Mouse (Mus musculus) neural tube, embryonic 12.5 days (tissue): Measurements from ENCODE around the gene Plxdc1. TPM values are rescaled to one million over a fixed set of nuclear protein-coding genes. Genes with fewer than 3 reads are reported as not detected.

Experiments
- ATAC-seq: fragments of 200-750 bp; cut with Nextera tagmentation; 2 replicates; pipeline ENCODE4 v1.8.0; 2017; ENCODE audit warnings: low read depth, mild to moderate bottlenecking, moderate TSS enrichment, moderate library complexity; ENCODE audit not compliant: low FRiP score
- H3K27ac ChIP-seq: fragments of 300-500 bp; sonication (generic); 2 replicates; pipeline ENCODE4 v1.5.1; 2016
- H3K27me3 ChIP-seq: fragments of 300-500 bp; sonication (generic); replicated peaks from 2 replicates; pipeline ENCODE4 v1.6.1; 2016; ENCODE audit warnings: mild to moderate bottlenecking
- H3K36me3 ChIP-seq: fragments of 300-500 bp; sonication (generic); 2 replicates; pipeline ENCODE4 v1.6.1; 2016; ENCODE audit warnings: mild to moderate bottlenecking
- H3K4me1 ChIP-seq: fragments of 300-500 bp; sonication (generic); 2 replicates; pipeline ENCODE4 v1.6.1; 2016
- H3K4me2 ChIP-seq: fragments of 300-500 bp; sonication (generic); replicated peaks from 2 replicates; pipeline ENCODE4 v1.6.1; 2016; ENCODE audit warnings: mild to moderate bottlenecking
- H3K4me3 ChIP-seq: fragments of 300-500 bp; sonication (generic); 2 replicates; pipeline ENCODE4 v1.5.1; 2016
- H3K9ac ChIP-seq: fragments of 300-500 bp; sonication (generic); 2 replicates; pipeline ENCODE4 v1.6.1; 2016; ENCODE audit warnings: mild to moderate bottlenecking
- H3K9me3 ChIP-seq: fragments of 300-500 bp; sonication (generic); 2 replicates; pipeline ENCODE4 v1.6.1; 2016; ENCODE audit warnings: mild to moderate bottlenecking
- WGBS: fragments of 180-500 bp; shearing (Covaris S2); methylation state at CpG from one replicate; pipeline ENCODE4 v1.1.7; 2016; 5-methylcytosine and 5-hydroxymethylcytosine counted together
- polyA plus RNA-seq: library from polyadenylated mRNA; unstranded; fragments of >200 nt; fragmentation: Nextera tagmentation; extraction: Ambion mirVana; gene quantifications from 2 replicates; pipeline ENCODE4 v1.2.1, GENCODE M21; 2016

Plxdc1 gene
- polyA plus RNA-seq, 1 experiment from 2014 or later: 0.24 TPM

DNA sequence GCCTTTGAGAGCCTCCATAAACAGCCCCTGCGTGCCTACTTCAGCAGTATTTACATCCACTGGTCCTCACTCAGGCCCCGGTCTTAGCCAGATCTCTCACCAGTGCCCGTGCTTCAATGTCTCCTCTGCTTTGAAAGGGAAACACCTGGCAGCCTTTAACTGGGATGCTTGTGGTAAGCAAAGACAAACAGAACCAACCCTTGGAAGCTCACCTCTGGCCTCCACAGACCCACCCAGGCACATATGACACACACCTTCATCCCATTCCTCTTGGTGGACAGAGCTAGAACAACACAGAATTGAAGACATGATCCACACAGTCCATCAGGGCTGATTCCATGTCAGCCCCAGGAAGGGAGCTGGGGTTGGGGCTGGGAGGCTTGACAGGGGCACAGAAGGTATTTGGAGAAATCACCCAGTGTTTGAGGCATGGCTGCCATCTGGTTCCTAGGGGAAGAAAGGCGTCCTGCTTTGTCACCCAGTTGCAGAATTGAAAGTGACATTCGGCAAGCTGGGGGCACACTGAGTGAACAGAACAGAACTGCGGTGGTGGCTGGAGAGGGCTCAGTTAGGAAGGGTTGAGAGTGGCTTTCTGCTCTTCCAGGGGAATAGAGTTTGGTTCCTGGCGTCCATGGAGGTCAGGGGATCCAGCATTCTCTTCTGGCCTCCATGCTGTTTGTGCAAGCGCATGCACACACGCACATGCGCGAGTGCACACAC lies 12.0 kb upstream of the Plxdc1 start:
- Histone ChIP-seq H3K4me2 (no peak overlapping the region), H3K36me3 (peaks cover 5% of the 10 kb centered on the region; the same call in 1 of the 2 replicates), H3K9me3 (no peaks in the 10 kb centered on the region), H3K4me3 (no peak overlapping the region), H3K27ac (no peak overlapping the region), H3K4me1 (peaks cover 29% of the 10 kb centered on the region), H3K27me3 (peaks cover 22% of the 10 kb centered on the region), H3K9ac (no peak overlapping the region)
- ATAC-seq: no peak
- WGBS: 80% methylated on average over 11 of the region's 11 CpGs

DNA sequence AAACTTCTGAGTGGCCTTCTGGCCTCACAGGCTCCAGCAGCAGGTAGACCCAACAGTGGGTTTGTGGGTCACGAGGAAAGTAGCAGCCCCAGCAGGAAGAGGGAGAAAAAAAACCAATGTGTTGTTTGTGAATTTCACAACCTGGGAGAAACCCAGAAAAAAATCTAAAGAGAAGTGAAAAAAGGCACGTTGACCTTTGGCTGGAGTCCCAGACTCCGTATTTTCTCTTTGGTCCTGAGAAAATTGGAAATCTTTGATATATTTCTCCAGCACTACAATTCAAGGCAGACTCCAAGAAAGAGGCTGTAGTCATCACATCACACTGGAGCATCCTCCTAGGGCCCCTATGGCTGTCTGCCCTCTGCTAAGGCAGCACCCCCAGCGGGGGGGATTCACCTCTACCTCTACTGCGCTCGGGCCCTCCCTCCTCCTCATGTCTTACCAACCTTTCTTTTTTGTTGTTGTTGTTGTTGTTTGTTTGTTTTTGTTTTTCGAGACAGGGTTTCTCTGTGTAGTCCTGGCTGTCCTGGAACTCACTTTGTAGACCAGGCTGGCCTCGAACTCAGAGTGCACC lies 11.2 kb upstream of the Plxdc1 start:
- Histone ChIP-seq H3K27ac (no peak overlapping the region), H3K36me3 (no peaks in the 10 kb centered on the region), H3K9ac (no peak overlapping the region), H3K27me3 (peaks cover 19% of the 10 kb centered on the region), H3K9me3 (no peaks in the 10 kb centered on the region), H3K4me1 (peaks cover 22% of the 10 kb centered on the region), H3K4me2 (no peak overlapping the region), H3K4me3 (no peak overlapping the region)
- no peak for ATAC-seq
- WGBS: 79% methylated on average over 8 of the region's 8 CpGs

DNA sequence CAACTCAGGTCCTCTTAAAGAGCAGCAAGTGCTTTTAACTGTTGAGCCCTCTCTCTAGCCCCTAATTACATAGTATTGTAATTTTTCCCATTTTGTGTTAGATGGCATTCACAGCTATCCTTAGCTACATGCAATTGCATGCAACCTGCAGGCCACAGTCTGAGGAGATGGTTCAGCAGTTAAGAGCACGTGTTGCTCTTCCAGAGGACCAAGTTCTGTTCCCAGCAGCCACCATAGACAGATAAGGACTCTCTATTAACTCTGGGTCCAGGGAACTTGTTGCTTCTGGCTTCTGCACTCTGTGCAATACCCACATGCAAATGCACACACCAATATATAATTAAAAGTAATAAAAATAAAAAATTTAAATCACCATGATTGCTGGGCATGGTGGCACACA lies 10.4 kb upstream of the Plxdc1 start:
- ATAC-seq: no peak
- Histone ChIP-seq H3K4me1 (peaks cover 22% of the 10 kb centered on the region), H3K9ac (no peak overlapping the region), H3K4me2 (no peak overlapping the region), H3K27me3 (peaks cover 12% of the 10 kb centered on the region), H3K4me3 (no peak overlapping the region), H3K27ac (no peak overlapping the region), H3K36me3 (no peaks in the 10 kb centered on the region), H3K9me3 (no peaks in the 10 kb centered on the region)
- WGBS: 71% methylated on average over 1 of the region's 1 CpGs

DNA sequence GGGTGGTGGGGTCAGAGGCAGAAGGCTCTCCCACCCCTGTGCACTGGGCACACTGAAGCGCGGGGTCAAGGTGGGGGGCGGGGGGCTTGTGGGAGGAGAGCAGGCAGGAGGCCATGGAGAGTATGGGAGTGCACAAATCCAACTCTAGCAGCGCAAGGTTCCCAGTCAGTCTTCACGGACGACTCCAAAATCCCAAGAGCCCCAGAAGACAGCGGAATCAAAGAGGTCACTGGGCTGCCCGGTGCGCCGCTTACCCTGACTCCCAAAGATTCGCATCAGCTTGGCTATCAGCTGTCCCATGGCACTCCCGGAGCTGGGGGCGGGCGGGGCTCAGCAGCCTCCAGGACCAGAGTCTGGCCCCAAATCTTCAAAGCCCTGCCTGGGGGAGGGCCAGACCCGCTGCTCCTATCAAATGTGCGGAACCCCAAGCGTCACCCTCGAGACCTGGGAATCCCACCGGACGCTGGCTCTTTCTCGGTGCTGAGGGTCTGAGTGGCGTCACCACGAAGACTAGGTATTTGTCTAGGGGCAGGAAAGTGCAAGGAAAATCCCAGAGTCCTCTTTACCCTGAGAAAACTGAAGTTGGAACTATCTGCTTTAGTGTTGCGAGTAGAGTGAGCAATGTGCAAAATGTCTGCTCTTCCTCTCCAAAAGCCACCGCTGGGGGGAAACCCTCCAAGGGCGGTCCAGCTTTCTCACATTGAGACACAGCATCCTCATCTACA lies 9.5 kb upstream of the Plxdc1 start, which contains the start of gene Arl5c:
Gene Arl5c, minus strand, starts transcription at position 618 of the 725 bp plus-strand sequence.
- Histone ChIP-seq H3K9ac (peak within 1 kb of the TSS; percentile 38), H3K27me3 (0 out of 2 replicates have a peak, but pooled peaks cover 5% of the 10 kb centered on the region), H3K4me2 (peak within 1 kb of the TSS; percentile 83), H3K36me3 (no peaks in the 10 kb centered on the region), H3K4me3 (peak within 1 kb of the TSS; percentile 40), H3K27ac (no peak within 1 kb of the TSS), H3K9me3 (no peaks in the 10 kb centered on the region), H3K4me1 (peaks cover 13% of the 10 kb centered on the region)
- peak; percentile 56 for ATAC-seq
- under 1% methylated on average over 26 of the region's 26 CpGs for WGBS

DNA sequence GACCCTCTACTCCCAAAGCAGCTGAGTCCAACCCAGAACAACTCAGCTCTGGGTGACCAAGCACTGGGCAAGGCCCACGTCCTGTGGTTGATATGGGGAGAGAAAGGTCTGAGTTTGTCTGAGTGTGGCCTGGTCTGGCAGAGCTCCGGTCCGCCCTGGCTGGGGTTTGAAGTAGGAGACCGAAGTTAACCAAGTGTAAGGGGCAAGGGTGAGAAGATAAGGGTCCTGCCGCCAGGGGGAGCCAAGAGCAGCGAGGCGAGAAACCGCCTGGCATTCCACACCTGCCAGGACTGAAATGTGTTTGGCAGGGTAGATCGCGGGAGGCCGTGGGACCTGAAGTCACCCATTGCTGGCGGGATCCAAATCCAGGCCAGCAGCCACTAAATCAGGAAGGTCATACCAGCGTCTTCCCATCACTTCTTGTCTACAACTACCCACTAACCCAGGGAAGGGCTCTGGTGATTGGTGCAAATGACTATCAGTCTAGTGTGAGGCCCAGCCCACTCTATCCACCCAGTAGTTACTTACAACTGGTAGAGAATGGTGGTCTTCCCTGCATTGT lies 8.4 kb upstream of the Plxdc1 start:
- ATAC-seq: peak; percentile 59; the same call in 1 of the 2 replicates
- 6% methylated on average over 13 of the region's 13 CpGs for WGBS
- Histone ChIP-seq H3K4me1 (peaks cover 21% of the 10 kb centered on the region), H3K9me3 (no peaks in the 10 kb centered on the region), H3K27me3 (peaks cover 5% of the 10 kb centered on the region; the same call in 1 of the 2 replicates), H3K36me3 (no peaks in the 10 kb centered on the region), H3K27ac (no peak overlapping the region), H3K4me3 (peak overlapping the region; percentile 40), H3K9ac (0 out of 2 replicates have a peak overlapping the region, but pooled peaks have one; percentile 38), H3K4me2 (peak overlapping the region; percentile 83)

DNA sequence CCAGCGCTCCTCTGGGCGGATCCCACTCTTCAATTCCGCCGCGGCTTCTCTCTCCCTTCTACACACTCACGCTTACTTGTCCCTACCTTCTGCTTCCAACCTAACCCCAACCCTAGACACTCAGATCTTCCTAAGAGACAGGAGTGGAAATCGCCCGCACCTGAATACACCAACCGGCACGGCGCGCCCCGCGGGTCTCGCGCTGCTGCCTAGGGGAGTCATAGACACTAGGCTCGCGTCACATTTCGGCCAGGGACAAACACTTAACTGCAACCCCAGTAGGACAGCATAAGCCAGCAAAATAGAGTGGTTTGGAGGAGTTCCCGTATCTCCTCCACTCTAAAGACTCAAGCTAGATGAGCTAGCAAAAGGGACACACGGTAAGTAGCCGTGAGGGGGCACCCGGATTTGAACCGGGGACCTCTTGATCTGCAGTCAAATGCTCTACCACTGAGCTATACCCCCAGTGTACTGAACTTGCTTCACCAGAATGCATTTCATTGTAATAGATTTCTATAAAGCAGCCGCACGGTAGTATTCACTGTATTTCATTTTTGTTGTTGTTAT lies 2.4 kb upstream of the Plxdc1 start:
- Histone ChIP-seq H3K9me3 (no peaks in the 10 kb centered on the region), H3K4me1 (peaks cover 23% of the 10 kb centered on the region), H3K9ac (peak overlapping the region; percentile 74), H3K36me3 (no peaks in the 10 kb centered on the region), H3K4me3 (peak overlapping the region; percentile 81), H3K27me3 (peaks cover 35% of the 10 kb centered on the region), H3K4me2 (peak overlapping the region; percentile 90), H3K27ac (peak overlapping the region; percentile 29; the same call in 1 of the 2 replicates)
- peak; percentile 87 for ATAC-seq
- WGBS: under 1% methylated on average over 26 of the region's 26 CpGs

DNA sequence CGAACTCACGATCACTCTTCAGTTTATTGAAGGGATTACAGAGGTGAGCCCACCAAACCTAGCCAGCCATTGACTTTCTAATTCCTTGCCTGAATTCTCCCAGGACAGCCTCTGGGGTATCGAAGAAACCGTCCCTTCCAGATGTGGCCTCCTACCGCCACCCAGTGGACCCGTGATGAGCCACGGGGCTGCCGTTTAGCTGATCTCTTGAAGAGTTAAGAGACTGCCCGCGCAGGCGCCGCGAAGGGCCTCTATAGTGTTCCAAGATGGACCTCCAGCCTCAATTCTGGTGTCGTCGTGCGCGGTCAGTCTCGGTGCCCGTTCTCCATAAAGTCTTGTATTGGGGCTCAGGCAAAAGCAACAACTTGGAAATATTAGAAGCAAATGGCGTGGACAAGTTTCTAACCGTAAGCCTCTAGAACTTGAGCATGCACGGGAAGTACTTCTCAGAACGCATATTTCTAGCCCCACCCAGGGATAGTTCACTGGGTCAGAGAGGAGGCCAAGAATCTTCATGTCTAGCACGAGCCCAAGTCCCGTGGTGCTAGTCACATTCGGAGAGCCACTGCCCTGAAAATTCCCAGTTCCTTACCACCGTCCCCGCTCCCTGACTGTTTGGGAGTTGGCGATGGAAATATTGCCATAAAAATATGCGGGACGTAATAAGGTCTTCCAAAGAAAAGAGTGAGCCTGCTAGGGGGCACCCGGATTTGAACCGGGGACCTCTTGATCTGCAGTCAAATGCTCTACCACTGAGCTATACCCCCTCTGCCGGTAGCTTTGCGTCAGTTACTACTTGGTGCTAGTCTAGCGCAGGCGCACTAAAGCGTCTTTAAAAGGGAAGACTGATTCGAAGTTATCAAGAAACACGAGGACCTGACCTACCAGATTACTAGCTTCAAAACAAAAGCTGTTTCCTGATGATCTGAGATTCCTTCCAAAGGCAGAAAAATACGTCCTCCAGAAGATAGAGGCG lies 1.6 kb upstream of the Plxdc1 start:
- peak overlapping the region; percentile 74 for H3K9ac ChIP-seq
- peak overlapping the region; percentile 81 for H3K4me3 ChIP-seq
- peaks cover 23% of the 10 kb centered on the region for H3K4me1 ChIP-seq
- H3K4me2 ChIP-seq: peak overlapping the region; percentile 90
- no peaks in the 10 kb centered on the region for H3K9me3 ChIP-seq
- WGBS: under 1% methylated on average over 42 of the region's 42 CpGs
- H3K27ac ChIP-seq: peak overlapping the region; percentile 29; the same call in 1 of the 2 replicates
- no peaks in the 10 kb centered on the region for H3K36me3 ChIP-seq
- peak; percentile 85 for ATAC-seq
- H3K27me3 ChIP-seq: peaks cover 35% of the 10 kb centered on the region

DNA sequence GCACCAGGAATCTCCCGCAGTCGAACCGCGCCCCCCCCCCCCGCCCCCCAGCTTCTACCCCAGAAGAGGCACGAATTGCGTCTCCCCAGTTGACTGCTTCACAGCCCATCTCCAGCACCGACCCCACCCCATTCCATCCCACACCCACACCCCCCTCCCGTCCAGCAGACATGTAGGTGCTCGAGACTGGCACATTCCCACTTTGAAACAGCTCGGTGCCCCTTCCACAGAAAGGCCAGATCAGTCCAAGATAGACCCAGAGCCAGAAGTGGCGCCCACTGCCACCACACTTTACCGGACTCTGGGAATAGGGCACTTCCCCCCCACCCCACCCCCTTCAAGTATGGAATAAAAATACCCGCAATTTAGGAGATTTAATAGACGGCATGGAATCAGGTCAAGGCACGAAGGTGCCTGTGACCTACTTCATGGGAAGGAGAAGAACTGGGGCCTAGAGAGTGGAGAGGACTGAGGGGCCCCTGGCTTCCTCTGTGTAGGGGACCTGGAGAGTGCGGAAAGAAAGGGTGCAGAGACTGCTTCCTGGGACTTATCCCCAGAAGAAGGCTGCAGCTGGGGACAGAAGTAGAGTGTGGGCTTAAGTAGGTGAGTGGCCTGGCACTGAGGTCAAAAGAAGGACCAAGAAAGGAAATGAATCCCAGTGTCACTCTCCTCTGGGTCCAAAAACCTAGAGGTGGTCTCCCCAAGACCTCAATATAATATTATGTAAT lies 658 bp upstream of the Plxdc1 start:
- WGBS: 31% methylated on average over 16 of the region's 17 CpGs
- Histone ChIP-seq H3K27ac (no peak overlapping the region), H3K9me3 (no peaks in the 10 kb centered on the region), H3K36me3 (no peaks in the 10 kb centered on the region), H3K4me2 (peak overlapping the region; percentile 90), H3K4me1 (peaks cover 23% of the 10 kb centered on the region), H3K9ac (no peak overlapping the region), H3K4me3 (peak overlapping the region; percentile 56), H3K27me3 (peaks cover 35% of the 10 kb centered on the region)
- ATAC-seq: no peak

DNA sequence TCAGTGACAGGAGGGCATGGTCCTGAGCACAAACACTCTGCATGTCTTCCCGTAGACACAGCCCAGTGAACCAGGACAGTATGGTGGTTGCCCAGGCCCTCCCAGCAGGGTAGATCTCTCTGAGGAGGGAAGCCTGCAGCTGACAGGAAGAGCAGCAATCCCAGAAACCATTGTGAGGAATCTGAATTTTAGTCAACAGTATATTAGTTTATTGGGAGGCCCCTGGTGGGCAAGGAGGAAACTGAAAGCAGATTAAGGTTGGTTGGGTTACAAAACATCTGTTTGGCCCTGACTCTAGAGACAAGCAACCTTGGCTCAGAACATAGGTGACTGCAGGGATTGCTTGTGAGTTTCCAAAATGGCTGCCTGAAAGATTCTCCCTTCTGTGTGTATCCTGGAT lies 2.3 kb downstream of the Plxdc1 start:
- Histone ChIP-seq H3K27ac (no peak overlapping the region), H3K9ac (no peak overlapping the region), H3K4me1 (peaks cover 16% of the 10 kb centered on the region), H3K36me3 (no peaks in the 10 kb centered on the region), H3K4me2 (no peak overlapping the region), H3K9me3 (no peaks in the 10 kb centered on the region), H3K4me3 (no peak overlapping the region), H3K27me3 (peaks cover 35% of the 10 kb centered on the region)
- ATAC-seq: no peak
- 87% methylated on average over 1 of the region's 1 CpGs for WGBS

DNA sequence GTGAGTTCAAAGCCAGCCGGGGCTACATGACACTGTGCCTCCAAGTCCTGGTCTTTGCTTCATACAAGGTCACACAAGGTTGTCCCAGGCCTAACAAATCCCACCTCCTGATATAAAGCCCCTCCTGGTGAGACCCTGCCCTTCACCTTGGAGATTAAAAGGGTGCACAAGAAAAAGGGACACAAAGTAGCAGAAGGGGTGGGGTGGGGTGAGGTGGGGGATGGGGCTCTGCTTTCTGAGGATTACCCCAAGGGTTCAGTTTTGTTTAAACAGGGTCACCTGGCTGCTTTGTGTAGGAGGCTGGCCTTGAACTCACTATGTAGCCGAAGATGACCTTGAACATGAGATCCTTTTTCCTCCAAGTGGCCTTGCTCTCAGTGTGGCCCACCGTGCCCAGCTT lies 2.7 kb downstream of the Plxdc1 start:
- H3K4me2 ChIP-seq: no peak overlapping the region
- 84% methylated on average over 3 of the region's 3 CpGs for WGBS
- no peak for ATAC-seq
- no peak overlapping the region for H3K4me3 ChIP-seq
- H3K27ac ChIP-seq: no peak overlapping the region
- no peaks in the 10 kb centered on the region for H3K9me3 ChIP-seq
- no peak overlapping the region for H3K9ac ChIP-seq
- peaks cover 16% of the 10 kb centered on the region for H3K4me1 ChIP-seq
- H3K27me3 ChIP-seq: peaks cover 35% of the 10 kb centered on the region
- H3K36me3 ChIP-seq: no peaks in the 10 kb centered on the region
